Mouse (Mus musculus): ENCODE results near the gene Nfia. TPM values are rescaled to one million over a fixed set of nuclear protein-coding genes. Genes with fewer than 3 reads are reported as not detected.

Gene Nfia
- polyA plus RNA-seq, 1 experiment: 0.02 TPM

- Histone ChIP-seq H3K27me3 (replicated peaks) (peaks cover 4% of the 10 kb centered on the region), H3K4me1 (peaks cover 6% of the 10 kb centered on the region), H3K9me3 (no peaks in the 10 kb centered on the region), H3K36me3 (replicated peaks; ENCODE audit: low read length) (no peaks in the 10 kb centered on the region), H3K4me3 (replicated peaks) (no peak overlapping the region)
- TF ChIP-seq FLI1 (IDR thresholded peaks at IDR 0.05; ENCODE audit: low read length) (no peak), GATA1 (IDR thresholded peaks at IDR 0.05; ENCODE audit: borderline replicate concordance, low read length) (no peak)
These were observed 169.1 kb downstream of the Nfia start for GRCm38 (mm10) chr4:97941616-97942015.

- Histone ChIP-seq H3K4me3 (replicated peaks) (no peak overlapping the region), H3K36me3 (replicated peaks; ENCODE audit: low read length) (no peaks in the 10 kb centered on the region), H3K4me1 (no peaks in the 10 kb centered on the region), H3K27me3 (replicated peaks) (peaks cover 3% of the 10 kb centered on the region), H3K9me3 (no peaks in the 10 kb centered on the region)
- TF ChIP-seq GATA1 (IDR thresholded peaks at IDR 0.05; ENCODE audit: borderline replicate concordance, low read length) (no peak), FLI1 (IDR thresholded peaks at IDR 0.05; ENCODE audit: low read length) (no peak)
These were observed 171.8 kb downstream of the Nfia start for GRCm38 (mm10) chr4:97944309-97944708.

- no peak for TF ChIP-seq FLI1 (IDR thresholded peaks at IDR 0.05; ENCODE audit: low read length)
- no peak for TF ChIP-seq GATA1 (IDR thresholded peaks at IDR 0.05; ENCODE audit: borderline replicate concordance, low read length)
- H3K27me3 ChIP-seq (replicated peaks): peaks cover 1% of the 10 kb centered on the region
These were observed 174.9 kb downstream of the Nfia start for GRCm38 (mm10) chr4:97947484-97947883.

GRCm38 (mm10) chr4:97948250-97948649 is 175.7 kb downstream of the Nfia start:
- no peaks in the 10 kb centered on the region for H3K4me1 ChIP-seq
- no peaks in the 10 kb centered on the region for H3K36me3 ChIP-seq (replicated peaks; ENCODE audit: low read length)
- H3K9me3 ChIP-seq: no peaks in the 10 kb centered on the region
- TF ChIP-seq FLI1 (IDR thresholded peaks at IDR 0.05; ENCODE audit: low read length) (no peak), GATA1 (IDR thresholded peaks at IDR 0.05; ENCODE audit: borderline replicate concordance, low read length) (no peak)
- H3K27me3 ChIP-seq (replicated peaks): peaks cover 1% of the 10 kb centered on the region
- H3K4me3 ChIP-seq (replicated peaks): no peak overlapping the region

More at GRCm38 (mm10) chr4:97947484-97947883, 174.9 kb downstream of the Nfia start:
- Histone ChIP-seq H3K4me3 (replicated peaks) (no peak overlapping the region), H3K4me1 (no peaks in the 10 kb centered on the region), H3K9me3 (no peaks in the 10 kb centered on the region), H3K36me3 (replicated peaks; ENCODE audit: low read length) (no peaks in the 10 kb centered on the region)

GRCm38 (mm10) chr4:97950341-97951071 is 178.0 kb downstream of the Nfia start:
- Histone ChIP-seq H3K4me3 (replicated peaks) (no peak overlapping the region), H3K9me3 (no peaks in the 10 kb centered on the region), H3K4me1 (no peaks in the 10 kb centered on the region), H3K27me3 (replicated peaks) (peaks cover 1% of the 10 kb centered on the region), H3K36me3 (replicated peaks; ENCODE audit: low read length) (no peaks in the 10 kb centered on the region)
- TF ChIP-seq GATA1 (IDR thresholded peaks at IDR 0.05; ENCODE audit: borderline replicate concordance, low read length) (no peak), FLI1 (IDR thresholded peaks at IDR 0.05; ENCODE audit: low read length) (no peak)

GRCm38 (mm10) chr4:97953886-97954285 is 181.4 kb downstream of the Nfia start:
- no peak for TF ChIP-seq FLI1 (IDR thresholded peaks at IDR 0.05; ENCODE audit: low read length)
- no peak for TF ChIP-seq GATA1 (IDR thresholded peaks at IDR 0.05; ENCODE audit: borderline replicate concordance, low read length)
- H3K36me3 ChIP-seq (replicated peaks; ENCODE audit: low read length): no peaks in the 10 kb centered on the region
- H3K27me3 ChIP-seq (replicated peaks): peaks cover 2% of the 10 kb centered on the region
- no peaks in the 10 kb centered on the region for H3K9me3 ChIP-seq
- no peaks in the 10 kb centered on the region for H3K4me1 ChIP-seq
- no peak overlapping the region for H3K4me3 ChIP-seq (replicated peaks)

- Histone ChIP-seq H3K27me3 (replicated peaks) (peaks cover 2% of the 10 kb centered on the region), H3K36me3 (replicated peaks; ENCODE audit: low read length) (no peaks in the 10 kb centered on the region), H3K4me3 (replicated peaks) (no peak overlapping the region), H3K4me1 (no peaks in the 10 kb centered on the region), H3K9me3 (no peaks in the 10 kb centered on the region)
- no peak for TF ChIP-seq FLI1 (IDR thresholded peaks at IDR 0.05; ENCODE audit: low read length)
- no peak for TF ChIP-seq GATA1 (IDR thresholded peaks at IDR 0.05; ENCODE audit: borderline replicate concordance, low read length)
These were observed 185.6 kb downstream of the Nfia start for GRCm38 (mm10) chr4:97958121-97958520.

GRCm38 (mm10) chr4:97962856-97963255 is 190.3 kb downstream of the Nfia start:
- Histone ChIP-seq H3K36me3 (replicated peaks; ENCODE audit: low read length) (no peaks in the 10 kb centered on the region), H3K27me3 (replicated peaks) (peaks cover 2% of the 10 kb centered on the region), H3K4me1 (no peaks in the 10 kb centered on the region), H3K9me3 (no peaks in the 10 kb centered on the region), H3K4me3 (replicated peaks) (no peak overlapping the region)
- TF ChIP-seq FLI1 (IDR thresholded peaks at IDR 0.05; ENCODE audit: low read length) (no peak), GATA1 (IDR thresholded peaks at IDR 0.05; ENCODE audit: borderline replicate concordance, low read length) (no peak)

GRCm38 (mm10) chr4:97963951-97964350 is 191.4 kb downstream of the Nfia start:
- Histone ChIP-seq H3K36me3 (replicated peaks; ENCODE audit: low read length) (no peaks in the 10 kb centered on the region), H3K4me3 (replicated peaks) (no peak overlapping the region), H3K9me3 (no peaks in the 10 kb centered on the region), H3K27me3 (replicated peaks) (peaks cover 2% of the 10 kb centered on the region), H3K4me1 (no peaks in the 10 kb centered on the region)
- TF ChIP-seq FLI1 (IDR thresholded peaks at IDR 0.05; ENCODE audit: low read length) (no peak), GATA1 (IDR thresholded peaks at IDR 0.05; ENCODE audit: borderline replicate concordance, low read length) (no peak)

GRCm38 (mm10) chr4:97968786-97969348 is 196.3 kb downstream of the Nfia start:
- Histone ChIP-seq H3K27me3 (replicated peaks) (peaks cover 6% of the 10 kb centered on the region), H3K4me1 (no peaks in the 10 kb centered on the region), H3K4me3 (replicated peaks) (no peak overlapping the region), H3K9me3 (no peaks in the 10 kb centered on the region), H3K36me3 (replicated peaks; ENCODE audit: low read length) (no peaks in the 10 kb centered on the region)
- no peak for TF ChIP-seq GATA1 (IDR thresholded peaks at IDR 0.05; ENCODE audit: borderline replicate concordance, low read length)
- no peak for TF ChIP-seq FLI1 (IDR thresholded peaks at IDR 0.05; ENCODE audit: low read length)
